9 mouse cellular contexts compared by ENCODE assay signal in genomic region chr9:63109782-63110087, GRCm38 (mm10). TPM values are rescaled to one million over a fixed set of nuclear protein-coding genes. Genes with fewer than 3 reads are reported as not detected.
DNase-seq lines count a peak whose midpoint lies in the region; ATAC-seq and TF ChIP-seq lines count a peak whose summit lies in the region.
"Had no signal": no experiment of that assay in that cellular context is flagged by ENCODE, and none has a peak within 500 bp of the region (broad histone marks: within the 10 kb centered on the region; RNA-seq: fewer than 3 reads in every experiment).

No protein-coding gene starts in this region.

- TF ChIP-seq EP300 in liver, postnatal 0 days (IDR thresholded peaks at IDR 0.05; ENCODE audit: low read depth) = no peak

- H3K9ac ChIP-seq in hindbrain, embryonic 13.5 days = no peak overlapping the region
- no peak overlapping the region for H3K9ac ChIP-seq in liver, postnatal 0 days (replicated peaks)

- TF ChIP-seq CTCF in left cerebral cortex, adult 2 months (IDR thresholded peaks at IDR 0.05) = no peak
- TF ChIP-seq CTCF in liver, postnatal 0 days (IDR thresholded peaks at IDR 0.05; ENCODE audit: low read depth) = no peak
- no peak for TF ChIP-seq CTCF in small intestine, adult 2 months (IDR thresholded peaks at IDR 0.05; ENCODE audit: extremely low read depth, insufficient read length, insufficient replicate concordance, low read depth, low read length)

- peak overlapping the region; percentile 69 for H3K4me2 ChIP-seq in hindbrain, embryonic 13.5 days
- H3K4me2 ChIP-seq in liver, postnatal 0 days (ENCODE audit: low read depth, low read length) = peak overlapping the region; percentile 63

- H3K36me3 ChIP-seq in hindbrain, embryonic 13.5 days = no peaks in the 10 kb centered on the region
- H3K36me3 ChIP-seq in liver, postnatal 0 days (replicated peaks; ENCODE audit: insufficient read depth, low read length) = no peaks in the 10 kb centered on the region
- H3K36me3 ChIP-seq in small intestine, adult 2 months (ENCODE audit: control insufficient read depth, insufficient read depth, low read length) = no peaks in the 10 kb centered on the region

- peak overlapping the region; percentile 58 for H3K4me3 ChIP-seq in left cerebral cortex, adult 2 months
- no peak overlapping the region for H3K4me3 ChIP-seq in hindbrain, embryonic 13.5 days
- no peak overlapping the region for H3K4me3 ChIP-seq in liver, postnatal 0 days (ENCODE audit: low read depth, low read length)
- no peak overlapping the region for H3K4me3 ChIP-seq in small intestine, adult 2 months (ENCODE audit: low read depth, low read length)

- 17% methylated on average over 2 of the region's 2 CpGs for WGBS in hindbrain, embryonic 13.5 days
- 52% methylated on average over 2 of the region's 2 CpGs for WGBS in liver, postnatal 0 days (ENCODE audit: insufficient replicate concordance)
- WGBS in small intestine, adult 2 months = 2% methylated on average over 2 of the region's 2 CpGs

- intact Hi-C loops in left cerebral cortex, adult 2 months (cut with DNase I) = loop anchor here (5.0 kb wide), 1 partner anchor 127 kb away; no protein-coding TSS in a partner anchor
- intact Hi-C loops in left cerebral cortex, postnatal 14 days (cut with DNase I) = no loop called here

- peak overlapping the region; percentile 87 for H3K27ac ChIP-seq in left cerebral cortex, adult 2 months
- peak overlapping the region; percentile 85 for H3K27ac ChIP-seq in hindbrain, embryonic 13.5 days
- H3K27ac ChIP-seq in liver, postnatal 0 days (ENCODE audit: low read depth) = peak overlapping the region; percentile 90
- peak overlapping the region; percentile 81 for H3K27ac ChIP-seq in small intestine, adult 2 months (ENCODE audit: insufficient read depth, low read depth, low read length)

- no peaks in the 10 kb centered on the region for H3K27me3 ChIP-seq in hindbrain, embryonic 13.5 days
- H3K27me3 ChIP-seq in liver, postnatal 0 days (ENCODE audit: insufficient read depth, low read length) = no peaks in the 10 kb centered on the region
- H3K27me3 ChIP-seq in small intestine, adult 2 months (ENCODE audit: control insufficient read depth, insufficient read depth, low read length) = no peaks in the 10 kb centered on the region
- H3K27me3 ChIP-seq: Patski had no signal

- no peak for TF ChIP-seq POLR2A in small intestine, adult 2 months (IDR thresholded peaks at IDR 0.05; ENCODE audit: low read depth, low read length)

- H3K9me3 ChIP-seq in hindbrain, embryonic 13.5 days = no peaks in the 10 kb centered on the region
- H3K9me3 ChIP-seq in liver, postnatal 0 days (ENCODE audit: low read length) = peaks cover 2% of the 10 kb centered on the region; the same call in 1 of the 2 replicates

- no peak for ATAC-seq in hindbrain, embryonic 13.5 days (ENCODE audit: low FRiP score)
- ATAC-seq in liver, postnatal 0 days = no peak

- DNase-seq in left cerebral cortex, adult 2 months (ENCODE audit: extremely low spot score in 1 of 2, low spot score in 2 of 2) = no peak
- DNase-seq in left cerebral cortex, postnatal 14 days (ENCODE audit: low spot score in 2 of 2) = no peak
- DNase-seq in liver, postnatal 0 days = no peak
- no peak for DNase-seq in embryo, embryonic 9.5 days (ENCODE audit: extremely low spot score)
- no peak for DNase-seq in cerebellum, adult 9-10 months
- no peak for DNase-seq in urinary bladder, postnatal 4 days (ENCODE audit: low spot score in 2 of 2)

- H3K4me1 ChIP-seq in hindbrain, embryonic 13.5 days (replicated peaks) = peaks cover 15% of the 10 kb centered on the region
- H3K4me1 ChIP-seq in liver, postnatal 0 days (ENCODE audit: insufficient read depth) = peaks cover 7% of the 10 kb centered on the region; the same call in 1 of the 2 replicates
- peaks cover 3% of the 10 kb centered on the region for H3K4me1 ChIP-seq in small intestine, adult 2 months (ENCODE audit: control insufficient read depth, insufficient read depth, insufficient read length, low read length)

RNA-seq across cellular contexts. Expression of gene Skor1, which starts 39.0 kb away (rescaled TPM):
- under 1 TPM; 0.28 to 0.29 TPM for total RNA-seq in left cerebral cortex, adult 2 months (2021)
- total RNA-seq in left cerebral cortex, postnatal 14 days (2021) = under 1 TPM; 0.15 TPM
- polyA plus RNA-seq in hindbrain, embryonic 13.5 days (2015; fragmentation: Nextera tagmentation; extraction: Ambion mirVana) = 18.5 and 25.5 TPM in 2 replicates
- polyA plus RNA-seq in liver, postnatal 0 days (2015; fragmentation: Nextera tagmentation; extraction: Ambion mirVana) = not detected in 2 replicates
- polyA plus RNA-seq in small intestine, adult 2 months (2012; rRNA removed) = 0.04 TPM in 1 of 2 replicates, not detected in the other

Comparison
In these comparisons a context has a peak if more than half of its experiments do, and no peak if none do; other contexts are left out.
1. RNA of gene Skor1, which starts 39.0 kb away (polyA plus RNA-seq): 18.5 to 25.5 TPM in hindbrain, embryonic 13.5 days; 0.04 TPM in small intestine, adult 2 months and not detected in liver, postnatal 0 days; every median in the first group is over 10 times any median in the second.
2. Peak in every context shown above with its lines, with median percentiles within 50 percentile points of each other: H3K27ac ChIP-seq.